Mouse (Mus musculus): ENCODE results near the gene Car8. TPM values are rescaled to one million over a fixed set of nuclear protein-coding genes. Genes with fewer than 3 reads are reported as not detected.

Car8 gene
- total RNA-seq, 2 experiments from 2014 or later: 2.8 to 3.8 TPM

DNA sequence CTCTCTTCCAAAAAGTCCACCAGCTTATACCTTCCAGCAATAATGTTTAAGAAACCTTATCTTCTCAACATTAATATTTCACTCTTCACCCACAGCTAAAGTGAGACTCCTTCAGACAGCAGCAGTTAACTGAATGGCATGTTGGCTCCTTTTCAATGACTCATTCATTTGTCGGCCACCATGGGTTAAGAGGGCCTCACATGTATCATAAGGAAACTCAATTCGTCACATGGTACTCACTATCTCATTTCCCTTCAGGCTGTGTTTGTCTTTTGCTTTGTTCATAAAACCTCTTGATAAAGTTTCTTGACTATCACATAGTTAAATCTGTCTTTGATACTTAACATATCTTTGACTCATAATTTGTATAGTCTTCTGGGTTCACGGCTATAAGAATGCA, 20.8 kb downstream of the Car8 start:
- Histone ChIP-seq H3K4me3 (no peak overlapping the region), H3K27ac (no peak overlapping the region)
- TF ChIP-seq CTCF (conservative IDR thresholded peaks at IDR 0.05): no peak
- no peak for DNase-seq (ENCODE audit: low spot score in 2 of 2)

- no peak overlapping the region for H3K4me3 ChIP-seq
- DNase-seq (ENCODE audit: low spot score in 2 of 2): no peak
- no peak overlapping the region for H3K27ac ChIP-seq
- TF ChIP-seq CTCF (conservative IDR thresholded peaks at IDR 0.05): no peak
Observed at GRCm38 (mm10) chr4:8217272-8217671, 21.6 kb downstream of the Car8 start.

GRCm38 (mm10) chr4:8216551-8216950, 22.3 kb downstream of the Car8 start:
- DNase-seq (ENCODE audit: low spot score in 2 of 2): no peak
- TF ChIP-seq CTCF (conservative IDR thresholded peaks at IDR 0.05): no peak
- Histone ChIP-seq H3K4me3 (no peak overlapping the region), H3K27ac (no peak overlapping the region)

- no peak overlapping the region for H3K4me3 ChIP-seq
- no peak for DNase-seq (ENCODE audit: low spot score in 2 of 2)
- no peak for TF ChIP-seq CTCF (conservative IDR thresholded peaks at IDR 0.05)
- no peak overlapping the region for H3K27ac ChIP-seq
Observed at GRCm38 (mm10) chr4:8213661-8214060, 25.2 kb downstream of the Car8 start.

DNA sequence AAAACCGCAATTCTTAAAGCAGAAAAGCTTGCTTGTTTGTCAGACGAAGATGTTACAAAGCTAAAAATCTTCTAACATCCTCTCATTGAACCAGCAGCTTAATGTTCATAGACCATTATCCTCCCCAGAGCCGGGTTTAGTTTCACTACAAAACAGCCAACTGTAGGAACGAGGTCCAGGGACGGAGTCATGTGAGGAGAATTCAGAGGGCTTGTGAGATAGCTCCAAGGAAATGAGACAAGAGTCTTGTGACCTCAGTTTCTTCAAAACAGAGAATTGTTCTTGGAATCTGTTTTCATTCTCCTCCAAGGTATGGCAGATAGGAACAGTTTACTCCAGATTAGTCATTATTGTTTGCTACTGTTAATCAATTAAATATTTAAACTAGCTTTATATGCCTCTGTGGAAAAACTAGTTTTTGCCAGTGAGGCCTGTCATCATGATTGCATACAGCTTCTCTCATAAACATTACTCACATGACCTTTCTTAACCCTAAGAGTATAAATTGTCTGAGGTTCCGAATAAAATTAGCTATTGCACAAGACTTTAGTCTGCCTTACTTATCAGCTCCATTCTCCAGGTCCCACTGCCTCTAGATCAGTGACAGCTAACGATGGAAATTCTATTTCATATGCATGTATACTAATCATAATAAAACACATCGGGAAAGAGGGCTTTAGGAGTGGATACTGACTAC, 25.8 kb downstream of the Car8 start:
- H3K27ac ChIP-seq: no peak overlapping the region
- H3K4me3 ChIP-seq: no peak overlapping the region
- DNase-seq (ENCODE audit: low spot score in 2 of 2): no peak
- TF ChIP-seq CTCF (conservative IDR thresholded peaks at IDR 0.05): no peak

DNA sequence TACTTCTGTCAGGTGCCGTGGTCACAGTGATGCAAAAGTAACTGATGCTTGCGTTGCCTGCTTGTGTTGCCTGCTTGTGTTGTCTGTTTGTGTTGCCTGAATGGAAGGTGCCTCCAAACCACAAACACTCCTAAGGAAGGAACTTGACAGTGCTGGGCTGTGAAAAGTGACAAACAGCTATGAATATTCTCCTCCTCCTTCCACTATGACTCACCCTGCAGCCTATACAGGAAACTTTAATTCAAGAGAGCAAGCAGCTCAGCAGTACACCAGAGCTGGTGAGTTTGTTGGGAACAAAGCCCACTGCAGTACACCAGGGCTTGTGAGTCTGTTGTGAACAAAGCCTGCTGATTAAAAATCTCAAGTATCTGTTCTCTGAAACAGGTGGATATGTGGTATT, 28.4 kb downstream of the Car8 start:
- no peak overlapping the region for H3K4me3 ChIP-seq
- no peak for TF ChIP-seq CTCF (conservative IDR thresholded peaks at IDR 0.05)
- no peak for DNase-seq (ENCODE audit: low spot score in 2 of 2)
- no peak overlapping the region for H3K27ac ChIP-seq

- Histone ChIP-seq H3K27ac (no peak overlapping the region), H3K4me3 (no peak overlapping the region)
- no peak for TF ChIP-seq CTCF (conservative IDR thresholded peaks at IDR 0.05)
- DNase-seq (ENCODE audit: low spot score in 2 of 2): no peak
Observed at GRCm38 (mm10) chr4:8207924-8208323, 30.9 kb downstream of the Car8 start.

- Histone ChIP-seq H3K4me3 (no peak overlapping the region), H3K27ac (no peak overlapping the region)
- TF ChIP-seq CTCF (conservative IDR thresholded peaks at IDR 0.05): no peak
- DNase-seq (ENCODE audit: low spot score in 2 of 2): no peak
Observed at GRCm38 (mm10) chr4:8206918-8207573, 31.8 kb downstream of the Car8 start.

- no peak for TF ChIP-seq CTCF (conservative IDR thresholded peaks at IDR 0.05)
- no peak for DNase-seq (ENCODE audit: low spot score in 2 of 2)
- Histone ChIP-seq H3K27ac (no peak overlapping the region), H3K4me3 (no peak overlapping the region)
Observed at GRCm38 (mm10) chr4:8205089-8205649, 33.7 kb downstream of the Car8 start.

- Histone ChIP-seq H3K27ac (no peak overlapping the region), H3K4me3 (no peak overlapping the region)
- no peak for DNase-seq (ENCODE audit: low spot score in 2 of 2)
- TF ChIP-seq CTCF (conservative IDR thresholded peaks at IDR 0.05): no peak
Observed at GRCm38 (mm10) chr4:8203367-8203766, 35.5 kb downstream of the Car8 start.

- DNase-seq (ENCODE audit: low spot score in 2 of 2): no peak
- Histone ChIP-seq H3K27ac (no peak overlapping the region), H3K4me3 (no peak overlapping the region)
- TF ChIP-seq CTCF (conservative IDR thresholded peaks at IDR 0.05): no peak
Observed at GRCm38 (mm10) chr4:8201631-8202030, 37.2 kb downstream of the Car8 start.

GRCm38 (mm10) chr4:8200081-8200480, 38.8 kb downstream of the Car8 start:
- H3K27ac ChIP-seq: no peak overlapping the region
- no peak for TF ChIP-seq CTCF (conservative IDR thresholded peaks at IDR 0.05)
- H3K4me3 ChIP-seq: no peak overlapping the region
- no peak for DNase-seq (ENCODE audit: low spot score in 2 of 2)

GRCm38 (mm10) chr4:8198033-8198432, 40.8 kb downstream of the Car8 start:
- DNase-seq (ENCODE audit: low spot score in 2 of 2): no peak
- no peak overlapping the region for H3K4me3 ChIP-seq
- H3K27ac ChIP-seq: no peak overlapping the region
- no peak for TF ChIP-seq CTCF (conservative IDR thresholded peaks at IDR 0.05)

DNA sequence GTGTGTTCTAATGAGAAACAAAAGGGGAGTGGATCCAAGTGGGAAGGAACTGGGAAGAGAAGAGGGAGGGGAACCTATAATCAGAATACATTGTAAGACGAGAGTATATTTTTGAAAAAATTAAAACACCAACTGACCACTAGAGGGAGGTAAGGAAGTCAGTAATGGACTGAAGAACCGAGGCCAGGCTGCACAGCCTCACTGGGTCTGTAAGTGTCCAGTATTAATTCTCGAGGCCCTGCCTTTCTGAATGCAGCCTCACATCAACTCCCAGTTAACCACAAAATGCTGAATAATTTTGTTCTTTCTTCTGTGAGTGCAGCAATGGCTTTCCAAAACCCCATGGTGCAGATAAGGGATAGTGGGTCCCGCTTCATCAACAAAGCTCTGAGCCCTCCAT, 48.4 kb downstream of the Car8 start:
- H3K27ac ChIP-seq: no peak overlapping the region
- no peak overlapping the region for H3K4me3 ChIP-seq
- TF ChIP-seq CTCF (conservative IDR thresholded peaks at IDR 0.05): peak; percentile 72
- DNase-seq (ENCODE audit: low spot score in 2 of 2): no peak

Data from layer of hippocampus, adult 2 months (tissue).